32 mouse cellular contexts compared by ENCODE assay signal in genomic region chr1:181569447-181569846, GRCm38 (mm10). TPM values are rescaled to one million over a fixed set of nuclear protein-coding genes. Genes with fewer than 3 reads are reported as not detected.
DNase-seq lines count a peak whose midpoint lies in the region; ATAC-seq lines count a peak whose summit lies in the region.
"Had no signal": no experiment of that assay in that cellular context is flagged by ENCODE, and none has a peak within 500 bp of the region (broad histone marks: within the 10 kb centered on the region; RNA-seq: fewer than 3 reads in every experiment).

No protein-coding gene starts in this region.

- H3K36me3 ChIP-seq in kidney, embryonic 15.5 days: no peaks in the 10 kb centered on the region
- no peaks in the 10 kb centered on the region for H3K36me3 ChIP-seq in embryonic facial prominence, embryonic 12.5 days
- H3K36me3 ChIP-seq: G1E had no signal

- peaks cover 3% of the 10 kb centered on the region; the same call in 1 of the 2 replicates for H3K4me1 ChIP-seq in kidney, embryonic 15.5 days
- H3K4me1 ChIP-seq in embryonic facial prominence, embryonic 12.5 days: no peaks in the 10 kb centered on the region

- WGBS in kidney, embryonic 15.5 days: 31% methylated on average over 9 of the region's 9 CpGs
- 38% methylated on average over 9 of the region's 9 CpGs for WGBS in embryonic facial prominence, embryonic 12.5 days

- H3K9me3 ChIP-seq in kidney, embryonic 15.5 days (replicated peaks): no peaks in the 10 kb centered on the region
- H3K9me3 ChIP-seq in embryonic facial prominence, embryonic 12.5 days: no peaks in the 10 kb centered on the region
- H3K9me3 ChIP-seq: G1E had no signal

- H3K27ac ChIP-seq in kidney, embryonic 15.5 days: no peak overlapping the region
- no peak overlapping the region for H3K27ac ChIP-seq in embryonic facial prominence, embryonic 12.5 days
- H3K27ac ChIP-seq: hindbrain, embryonic 14.5 days; liver, embryonic 14.5 days; macrophage had no signal

- no peak overlapping the region for H3K9ac ChIP-seq in kidney, embryonic 15.5 days
- no peak overlapping the region for H3K9ac ChIP-seq in embryonic facial prominence, embryonic 12.5 days
- H3K9ac ChIP-seq: hindbrain, embryonic 14.5 days; liver, embryonic 14.5 days had no signal

- H3K27me3 ChIP-seq in kidney, embryonic 15.5 days: no peaks in the 10 kb centered on the region
- 0 out of 2 replicates have a peak, but pooled peaks cover 2% of the 10 kb centered on the region for H3K27me3 ChIP-seq in embryonic facial prominence, embryonic 12.5 days
- H3K27me3 ChIP-seq: CH12.LX had no signal

- peak; percentile 73 for ATAC-seq in kidney, embryonic 15.5 days (replicated peaks; ENCODE audit: low FRiP score)
- 0 out of 2 replicates have a peak, but pooled peaks have one; percentile 22 for ATAC-seq in embryonic facial prominence, embryonic 12.5 days (ENCODE audit: insufficient number of reproducible peaks, insufficient read depth, low FRiP score, low TSS enrichment)
- ATAC-seq: forebrain, embryonic 16.5 days; intestine, postnatal 0 days had no signal

- no peak for DNase-seq in kidney, adult 8-10 months
- peak; percentile 39 for DNase-seq in ES-CJ7 (ENCODE audit: low read depth, low spot score)
- DNase-seq in ZHBTc4 (ENCODE audit: low read depth, low spot score): peak; percentile 40
- DNase-seq in cerebellum, adult 9-10 months: no peak
- no peak for DNase-seq in spleen, postnatal 14 days (ENCODE audit: low spot score in 2 of 2)
- DNase-seq: adrenal gland, postnatal 14 days; cerebellum, adult 11 months; cerebellum, adult 9-11 months; heart, postnatal 36 days; kidney, postnatal 25 days; layer of hippocampus, postnatal 36 days; left cerebral cortex, postnatal 4 days; liver; lung, adult 2 months; lung, postnatal 10 days; midbrain, embryonic 14.5 days; thymus, postnatal 14 days had no signal

- no peak overlapping the region for H3K4me2 ChIP-seq in kidney, embryonic 15.5 days
- H3K4me2 ChIP-seq in embryonic facial prominence, embryonic 12.5 days (replicated peaks): no peak overlapping the region
- H3K4me2 ChIP-seq: heart, embryonic 11.5 days; hindbrain, embryonic 14.5 days had no signal

- H3K4me3 ChIP-seq in kidney, embryonic 15.5 days (replicated peaks): no peak overlapping the region
- no peak overlapping the region for H3K4me3 ChIP-seq in embryonic facial prominence, embryonic 12.5 days
- H3K4me3 ChIP-seq: erythroblast, embryonic 14.5 days had no signal

RNA-seq across cellular contexts. Expression of gene Dnah14, which starts 6.9 kb away (rescaled TPM):
- polyA plus RNA-seq in kidney, embryonic 15.5 days (2015; fragmentation: Nextera tagmentation; extraction: Ambion mirVana): 1.4 and 2.0 TPM in 2 replicates
- 1.5 and 1.6 TPM in 2 replicates for polyA plus RNA-seq in embryonic facial prominence, embryonic 12.5 days (2016; fragmentation: Nextera tagmentation; extraction: Ambion mirVana)
- polyA plus RNA-seq: erythroblast, embryonic 14.5 days; G1E; macrophage had no signal

RNA-seq across cellular contexts. Expression of gene Ccdc121, which starts 58.2 kb away (rescaled TPM):
- polyA plus RNA-seq in kidney, embryonic 15.5 days (2015; fragmentation: Nextera tagmentation; extraction: Ambion mirVana): 0.08 and 0.32 TPM in 2 replicates
- 0.09 TPM in 1 of 2 replicates, not detected in the other for polyA plus RNA-seq in embryonic facial prominence, embryonic 12.5 days (2016; fragmentation: Nextera tagmentation; extraction: Ambion mirVana)
- polyA plus RNA-seq: erythroblast, embryonic 14.5 days; forebrain, embryonic 11.5 days; forebrain, embryonic 16.5 days; G1E; intestine, postnatal 0 days; liver, embryonic 14.5 days; macrophage; neural tube, embryonic 14.5 days; stomach, embryonic 14.5 days; urinary bladder, adult 2 months had no signal

Comparison
In these comparisons a context has a peak if more than half of its experiments do, and no peak if none do; other contexts are left out.
1. DNase-seq: peak in ES-CJ7 (single experiment) and ZHBTc4 (single experiment); none in kidney, adult 8-10 months (0 of 2), cerebellum, adult 9-10 months (single experiment) and spleen, postnatal 14 days (0 of 2).